Mouse (Mus musculus) neural tube, embryonic 13.5 days (tissue): Measurements from ENCODE around the gene Naif1. TPM values are rescaled to one million over a fixed set of nuclear protein-coding genes. Genes with fewer than 3 reads are reported as not detected.

Experiments used
- ATAC-seq: fragments of 200-750 bp; cut with Nextera tagmentation; 2 replicates; pipeline ENCODE4 v1.8.0; 2017; ENCODE audit warnings: low read depth, mild to moderate bottlenecking, moderate TSS enrichment, moderate library complexity
- H3K27ac ChIP-seq: fragments of 300-500 bp; sonication (generic); replicated peaks from 2 replicates; pipeline ENCODE4 v1.5.1; 2015; ENCODE audit warnings: moderate library complexity, mild to moderate bottlenecking, inconsistent platforms
- H3K27me3 ChIP-seq: fragments of 300-500 bp; sonication (generic); 2 replicates; pipeline ENCODE4 v1.6.1; 2015; ENCODE audit warnings: mild to moderate bottlenecking, inconsistent platforms
- H3K36me3 ChIP-seq: fragments of 300-500 bp; sonication (generic); 2 replicates; pipeline ENCODE4 v1.6.1; 2015; ENCODE audit warnings: mild to moderate bottlenecking, inconsistent platforms
- H3K4me1 ChIP-seq: fragments of 300-500 bp; sonication (generic); replicated peaks from 2 replicates; pipeline ENCODE4 v1.6.1; 2015; ENCODE audit warnings: inconsistent platforms
- H3K4me2 ChIP-seq: fragments of 300-500 bp; sonication (generic); 2 replicates; pipeline ENCODE4 v1.6.1; 2015; ENCODE audit warnings: inconsistent platforms, mild to moderate bottlenecking, moderate library complexity
- H3K4me3 ChIP-seq: fragments of 300-500 bp; sonication (generic); 2 replicates; pipeline ENCODE4 v1.5.1; 2015; ENCODE audit warnings: mild to moderate bottlenecking, inconsistent platforms
- H3K9ac ChIP-seq: fragments of 300-500 bp; sonication (generic); 2 replicates; pipeline ENCODE4 v1.6.1; 2015; ENCODE audit warnings: moderate library complexity, mild to moderate bottlenecking, inconsistent platforms
- H3K9me3 ChIP-seq: fragments of 300-500 bp; sonication (generic); 2 replicates; pipeline ENCODE4 v1.6.1; 2016; ENCODE audit warnings: inconsistent platforms
- WGBS: fragments of 180-500 bp; shearing (Covaris S2); methylation state at CpG from one replicate; pipeline ENCODE4 v1.1.7; 2015; 5-methylcytosine and 5-hydroxymethylcytosine counted together
- polyA plus RNA-seq: library from polyadenylated mRNA; unstranded; fragments of >200 nt; fragmentation: Nextera tagmentation; extraction: Ambion mirVana; gene quantifications from 2 replicates; pipeline ENCODE4 v1.2.1, GENCODE M21; 2015

The Naif1 gene
- polyA plus RNA-seq, 1 experiment from 2014 or later, result 5.1 TPM

GRCm38 (mm10) chr2:32429215-32429891 lies 20.9 kb upstream of the Naif1 start:
- no peaks in the 10 kb centered on the region for H3K36me3 ChIP-seq
- H3K4me3 ChIP-seq, result peak overlapping the region; percentile 56
- peak overlapping the region; percentile 86 for H3K4me2 ChIP-seq
- WGBS, result 69% methylated on average over 4 of the region's 4 CpGs
- H3K9me3 ChIP-seq, result no peaks in the 10 kb centered on the region
- peaks cover 53% of the 10 kb centered on the region for H3K4me1 ChIP-seq
- ATAC-seq, result no peak
- H3K9ac ChIP-seq, result peak overlapping the region; percentile 84
- H3K27ac ChIP-seq, result peak overlapping the region; percentile 90
- no peaks in the 10 kb centered on the region for H3K27me3 ChIP-seq

- H3K4me3 ChIP-seq, result peak overlapping the region; percentile 56
- H3K9ac ChIP-seq, result peak overlapping the region; percentile 84
- H3K27ac ChIP-seq, result peak overlapping the region; percentile 92
- H3K4me1 ChIP-seq, result peaks cover 48% of the 10 kb centered on the region
- no peaks in the 10 kb centered on the region for H3K9me3 ChIP-seq
- no peaks in the 10 kb centered on the region for H3K36me3 ChIP-seq
- H3K27me3 ChIP-seq, result no peaks in the 10 kb centered on the region
- peak; percentile 94 for ATAC-seq
- WGBS, result 6% methylated on average over 18 of the region's 18 CpGs
- peak overlapping the region; percentile 86 for H3K4me2 ChIP-seq
Measured at GRCm38 (mm10) chr2:32430701-32431676, 19.3 kb upstream of the Naif1 start.

- ATAC-seq, result peak; percentile 79
- H3K4me3 ChIP-seq, result no peak overlapping the region
- H3K4me2 ChIP-seq, result no peak overlapping the region
- H3K36me3 ChIP-seq, result no peaks in the 10 kb centered on the region
- no peak overlapping the region for H3K9ac ChIP-seq
- peak overlapping the region; percentile 77 for H3K27ac ChIP-seq
- H3K27me3 ChIP-seq, result no peaks in the 10 kb centered on the region
- no peaks in the 10 kb centered on the region for H3K9me3 ChIP-seq
- 56% methylated on average over 3 of the region's 3 CpGs for WGBS
- peaks cover 52% of the 10 kb centered on the region for H3K4me1 ChIP-seq
Measured at GRCm38 (mm10) chr2:32436686-32437372, 13.4 kb upstream of the Naif1 start.

GRCm38 (mm10) chr2:32437612-32438166 lies 12.6 kb upstream of the Naif1 start:
- Histone ChIP-seq H3K9ac (peak overlapping the region; percentile 6; the same call in 1 of the 2 replicates), H3K9me3 (no peaks in the 10 kb centered on the region), H3K4me3 (no peak overlapping the region), H3K27ac (peak overlapping the region; percentile 77), H3K36me3 (no peaks in the 10 kb centered on the region), H3K4me2 (no peak overlapping the region), H3K4me1 (peaks cover 49% of the 10 kb centered on the region), H3K27me3 (no peaks in the 10 kb centered on the region)
- 54% methylated on average over 2 of the region's 2 CpGs for whole genome bisulfite sequencing
- no peak for ATAC-seq

GRCm38 (mm10) chr2:32438733-32439132 lies 11.5 kb upstream of the Naif1 start:
- Histone ChIP-seq H3K9me3 (no peaks in the 10 kb centered on the region), H3K27ac (no peak overlapping the region), H3K27me3 (no peaks in the 10 kb centered on the region), H3K4me1 (peaks cover 49% of the 10 kb centered on the region), H3K4me3 (no peak overlapping the region), H3K4me2 (no peak overlapping the region), H3K9ac (no peak overlapping the region), H3K36me3 (0 out of 2 replicates have a peak, but pooled peaks cover 2% of the 10 kb centered on the region)
- WGBS, result 80% methylated on average over 3 of the region's 3 CpGs
- ATAC-seq, result no peak

GRCm38 (mm10) chr2:32439177-32439576 lies 11.1 kb upstream of the Naif1 start:
- Histone ChIP-seq H3K4me1 (peaks cover 49% of the 10 kb centered on the region), H3K27me3 (no peaks in the 10 kb centered on the region), H3K36me3 (0 out of 2 replicates have a peak, but pooled peaks cover 5% of the 10 kb centered on the region), H3K4me3 (no peak overlapping the region), H3K27ac (no peak overlapping the region), H3K4me2 (no peak overlapping the region), H3K9ac (no peak overlapping the region), H3K9me3 (no peaks in the 10 kb centered on the region)
- ATAC-seq, result no peak
- WGBS, result 26% methylated on average over 6 of the region's 6 CpGs

- 44% methylated on average over 2 of the region's 2 CpGs for WGBS
- no peak for ATAC-seq
- H3K4me3 ChIP-seq, result no peak overlapping the region
- no peaks in the 10 kb centered on the region for H3K9me3 ChIP-seq
- H3K4me1 ChIP-seq, result peaks cover 49% of the 10 kb centered on the region
- no peak overlapping the region for H3K4me2 ChIP-seq
- H3K27me3 ChIP-seq, result no peaks in the 10 kb centered on the region
- 0 out of 2 replicates have a peak, but pooled peaks cover 9% of the 10 kb centered on the region for H3K36me3 ChIP-seq
- H3K9ac ChIP-seq, result no peak overlapping the region
- peak overlapping the region; percentile 52 for H3K27ac ChIP-seq
Measured at GRCm38 (mm10) chr2:32440164-32440563, 10.1 kb upstream of the Naif1 start.

- Histone ChIP-seq H3K9ac (no peak overlapping the region), H3K9me3 (no peaks in the 10 kb centered on the region), H3K4me1 (peaks cover 49% of the 10 kb centered on the region), H3K4me3 (no peak overlapping the region), H3K27me3 (no peaks in the 10 kb centered on the region), H3K27ac (no peak overlapping the region), H3K4me2 (no peak overlapping the region), H3K36me3 (0 out of 2 replicates have a peak, but pooled peaks cover 9% of the 10 kb centered on the region)
- WGBS, result 85% methylated on average over 1 of the region's 1 CpGs
- ATAC-seq, result no peak
Measured at GRCm38 (mm10) chr2:32440632-32441031, 9.6 kb upstream of the Naif1 start.

- Histone ChIP-seq H3K9me3 (no peaks in the 10 kb centered on the region), H3K27ac (no peak overlapping the region), H3K9ac (no peak overlapping the region), H3K4me3 (no peak overlapping the region), H3K4me1 (peaks cover 41% of the 10 kb centered on the region), H3K27me3 (no peaks in the 10 kb centered on the region), H3K36me3 (0 out of 2 replicates have a peak, but pooled peaks cover 9% of the 10 kb centered on the region), H3K4me2 (no peak overlapping the region)
- no peak for ATAC-seq
- WGBS, result 89% methylated on average over 2 of the region's 2 CpGs
Measured at GRCm38 (mm10) chr2:32441550-32441949, 8.7 kb upstream of the Naif1 start.

GRCm38 (mm10) chr2:32445535-32445934 lies 4.7 kb upstream of the Naif1 start:
- H3K9ac ChIP-seq, result no peak overlapping the region
- no peaks in the 10 kb centered on the region for H3K27me3 ChIP-seq
- ATAC-seq, result no peak

GRCm38 (mm10) chr2:32447264-32447936 lies 2.9 kb upstream of the Naif1 start:
- H3K4me3 ChIP-seq, result no peak overlapping the region
- peak overlapping the region; percentile 9; the same call in 1 of the 2 replicates for H3K4me2 ChIP-seq
- H3K9ac ChIP-seq, result peak overlapping the region; percentile 17; the same call in 1 of the 2 replicates
- H3K36me3 ChIP-seq, result 0 out of 2 replicates have a peak, but pooled peaks cover 9% of the 10 kb centered on the region
- WGBS, result 66% methylated on average over 9 of the region's 9 CpGs
- H3K9me3 ChIP-seq, result no peaks in the 10 kb centered on the region
- peaks cover 37% of the 10 kb centered on the region for H3K4me1 ChIP-seq
- H3K27ac ChIP-seq, result peak overlapping the region; percentile 47
- H3K27me3 ChIP-seq, result no peaks in the 10 kb centered on the region
- no peak for ATAC-seq

More at GRCm38 (mm10) chr2:32445535-32445934, 4.7 kb upstream of the Naif1 start:
- Histone ChIP-seq H3K27ac (no peak overlapping the region), H3K4me3 (no peak overlapping the region), H3K36me3 (0 out of 2 replicates have a peak, but pooled peaks cover 9% of the 10 kb centered on the region), H3K4me1 (peaks cover 38% of the 10 kb centered on the region), H3K4me2 (no peak overlapping the region), H3K9me3 (no peaks in the 10 kb centered on the region)
- WGBS, result 68% methylated on average over 1 of the region's 1 CpGs
